In genomic region chr6:127020431-127020830, GRCm38 (mm10) we compare ENCODE assay signal across 22 mouse cellular contexts. TPM values are rescaled to one million over a fixed set of nuclear protein-coding genes. Genes with fewer than 3 reads are reported as not detected.
DNase-seq lines count a peak whose midpoint lies in the region; ATAC-seq lines count a peak whose summit lies in the region.
"Had no signal": no experiment of that assay in that cellular context is flagged by ENCODE, and none has a peak within 500 bp of the region (broad histone marks: within the 10 kb centered on the region; RNA-seq: fewer than 3 reads in every experiment).

No protein-coding gene starts in this region.

- no peaks in the 10 kb centered on the region for H3K9me3 ChIP-seq in heart, embryonic 10.5 days
- H3K9me3 ChIP-seq in heart, embryonic 11.5 days (replicated peaks; ENCODE audit: control insufficient read depth, low read length) = no peaks in the 10 kb centered on the region
- no peaks in the 10 kb centered on the region for H3K9me3 ChIP-seq in midbrain, embryonic 13.5 days
- H3K9me3 ChIP-seq in midbrain, embryonic 10.5 days (replicated peaks) = no peaks in the 10 kb centered on the region
- no peaks in the 10 kb centered on the region for H3K9me3 ChIP-seq in embryonic facial prominence, embryonic 13.5 days
- no peaks in the 10 kb centered on the region for H3K9me3 ChIP-seq in midbrain, embryonic 15.5 days
- H3K9me3 ChIP-seq: forebrain, embryonic 13.5 days; kidney, embryonic 15.5 days; liver, embryonic 15.5 days had no signal

- no peaks in the 10 kb centered on the region for H3K27me3 ChIP-seq in heart, embryonic 10.5 days (ENCODE audit: insufficient read depth, poor library complexity, severe bottlenecking)
- H3K27me3 ChIP-seq in heart, embryonic 11.5 days (ENCODE audit: control insufficient read depth, insufficient read depth, low read length) = peaks cover 4% of the 10 kb centered on the region; the same call in 1 of the 2 replicates
- H3K27me3 ChIP-seq in midbrain, embryonic 13.5 days = 0 out of 2 replicates have a peak, but pooled peaks cover 6% of the 10 kb centered on the region
- peaks cover 39% of the 10 kb centered on the region for H3K27me3 ChIP-seq in midbrain, embryonic 10.5 days (ENCODE audit: low read depth, poor library complexity, severe bottlenecking)
- peaks cover 11% of the 10 kb centered on the region; the same call in 1 of the 2 replicates for H3K27me3 ChIP-seq in embryonic facial prominence, embryonic 13.5 days
- H3K27me3 ChIP-seq in midbrain, embryonic 15.5 days (replicated peaks) = no peaks in the 10 kb centered on the region

- peaks cover 29% of the 10 kb centered on the region for H3K4me1 ChIP-seq in heart, embryonic 10.5 days
- peaks cover 14% of the 10 kb centered on the region for H3K4me1 ChIP-seq in heart, embryonic 11.5 days (ENCODE audit: control insufficient read depth, insufficient read depth, low read length)
- peaks cover 16% of the 10 kb centered on the region for H3K4me1 ChIP-seq in midbrain, embryonic 13.5 days (replicated peaks)
- H3K4me1 ChIP-seq in midbrain, embryonic 10.5 days = peaks cover 22% of the 10 kb centered on the region
- peaks cover 23% of the 10 kb centered on the region for H3K4me1 ChIP-seq in embryonic facial prominence, embryonic 13.5 days
- peaks cover 3% of the 10 kb centered on the region; the same call in 1 of the 2 replicates for H3K4me1 ChIP-seq in midbrain, embryonic 15.5 days
- H3K4me1 ChIP-seq: liver, embryonic 15.5 days had no signal

- DNase-seq in heart, embryonic 10.5 days (ENCODE audit: low spot score) = no peak
- DNase-seq in midbrain, embryonic 10.5 days (ENCODE audit: low spot score) = no peak
- DNase-seq in spleen, postnatal 14 days (ENCODE audit: low spot score in 2 of 2) = no peak
- DNase-seq: adrenal gland, postnatal 14 days; cerebellum, adult 9-11 months; gastrocnemius, postnatal 36 days; heart, postnatal 4 days; spleen, adult 18-20 months had no signal

- ATAC-seq in heart, embryonic 11.5 days (replicated peaks; ENCODE audit: insufficient number of reproducible peaks, low FRiP score, low TSS enrichment) = no peak
- peak; percentile 37; the same call in 1 of the 2 replicates for ATAC-seq in midbrain, embryonic 13.5 days
- no peak for ATAC-seq in embryonic facial prominence, embryonic 13.5 days (ENCODE audit: insufficient number of reproducible peaks, insufficient read depth, low FRiP score, low TSS enrichment, low read depth)
- ATAC-seq in midbrain, embryonic 15.5 days (replicated peaks) = 0 out of 2 replicates have a peak, but pooled peaks have one; percentile 39
- ATAC-seq: activated CD4-positive, CD25-positive, alpha-beta regulatory T cell, adult 4 months; forebrain, embryonic 13.5 days; intestine, embryonic 16.5 days; lung, postnatal 0 days; Patski had no signal

- H3K27ac ChIP-seq in heart, embryonic 10.5 days = no peak overlapping the region
- no peak overlapping the region for H3K27ac ChIP-seq in heart, embryonic 11.5 days (ENCODE audit: low read depth, low read length)
- no peak overlapping the region for H3K27ac ChIP-seq in midbrain, embryonic 13.5 days
- no peak overlapping the region for H3K27ac ChIP-seq in midbrain, embryonic 10.5 days (replicated peaks)
- H3K27ac ChIP-seq in embryonic facial prominence, embryonic 13.5 days = no peak overlapping the region
- no peak overlapping the region for H3K27ac ChIP-seq in midbrain, embryonic 15.5 days
- H3K27ac ChIP-seq: forebrain, embryonic 13.5 days; kidney, embryonic 15.5 days; liver, embryonic 15.5 days had no signal

- H3K4me3 ChIP-seq in heart, embryonic 10.5 days = 0 out of 2 replicates have a peak overlapping the region, but pooled peaks have one; percentile 10
- no peak overlapping the region for H3K4me3 ChIP-seq in heart, embryonic 11.5 days (ENCODE audit: low read depth, low read length)
- H3K4me3 ChIP-seq in midbrain, embryonic 13.5 days (replicated peaks) = no peak overlapping the region
- no peak overlapping the region for H3K4me3 ChIP-seq in midbrain, embryonic 10.5 days
- no peak overlapping the region for H3K4me3 ChIP-seq in embryonic facial prominence, embryonic 13.5 days
- no peak overlapping the region for H3K4me3 ChIP-seq in midbrain, embryonic 15.5 days
- H3K4me3 ChIP-seq: forebrain, embryonic 13.5 days; kidney, embryonic 15.5 days; liver, embryonic 15.5 days had no signal

- H3K9ac ChIP-seq in heart, embryonic 11.5 days (ENCODE audit: low read depth, low read length) = no peak overlapping the region
- H3K9ac ChIP-seq in midbrain, embryonic 13.5 days (replicated peaks) = no peak overlapping the region
- no peak overlapping the region for H3K9ac ChIP-seq in embryonic facial prominence, embryonic 13.5 days
- no peak overlapping the region for H3K9ac ChIP-seq in midbrain, embryonic 15.5 days
- H3K9ac ChIP-seq: forebrain, embryonic 13.5 days; kidney, embryonic 15.5 days; liver, embryonic 15.5 days had no signal

- H3K36me3 ChIP-seq in heart, embryonic 10.5 days = no peaks in the 10 kb centered on the region
- no peaks in the 10 kb centered on the region for H3K36me3 ChIP-seq in heart, embryonic 11.5 days (ENCODE audit: control insufficient read depth, insufficient read depth, low read length)
- H3K36me3 ChIP-seq in midbrain, embryonic 13.5 days = no peaks in the 10 kb centered on the region
- no peaks in the 10 kb centered on the region for H3K36me3 ChIP-seq in midbrain, embryonic 10.5 days
- no peaks in the 10 kb centered on the region for H3K36me3 ChIP-seq in embryonic facial prominence, embryonic 13.5 days
- no peaks in the 10 kb centered on the region for H3K36me3 ChIP-seq in midbrain, embryonic 15.5 days (replicated peaks)
- H3K36me3 ChIP-seq: kidney, embryonic 15.5 days; liver, embryonic 15.5 days had no signal

- WGBS in heart, embryonic 10.5 days = 19% methylated on average over 13 of the region's 13 CpGs
- WGBS in heart, embryonic 11.5 days (ENCODE audit: insufficient replicate concordance) = 18% methylated on average over 13 of the region's 13 CpGs
- 17% methylated on average over 13 of the region's 13 CpGs for WGBS in midbrain, embryonic 13.5 days
- WGBS in midbrain, embryonic 10.5 days = 21% methylated on average over 13 of the region's 13 CpGs
- WGBS in embryonic facial prominence, embryonic 13.5 days = 12% methylated on average over 13 of the region's 13 CpGs
- WGBS in midbrain, embryonic 15.5 days = 15% methylated on average over 13 of the region's 13 CpGs

- no peak overlapping the region; the same call in 1 of the 2 replicates for H3K4me2 ChIP-seq in heart, embryonic 11.5 days
- no peak overlapping the region for H3K4me2 ChIP-seq in midbrain, embryonic 13.5 days (replicated peaks)
- peak overlapping the region; percentile 37 for H3K4me2 ChIP-seq in embryonic facial prominence, embryonic 13.5 days
- no peak overlapping the region for H3K4me2 ChIP-seq in midbrain, embryonic 15.5 days
- H3K4me2 ChIP-seq: forebrain, embryonic 13.5 days; kidney, embryonic 15.5 days; liver, embryonic 15.5 days had no signal

RNA-seq across cellular contexts. Expression of gene Fgf6, which starts 5.0 kb away (rescaled TPM):
- 0.24 and 0.30 TPM in 2 replicates for polyA plus RNA-seq in heart, embryonic 10.5 days (2016; fragmentation: Nextera tagmentation; extraction: Ambion mirVana)
- 0.09 and 0.18 TPM in 2 replicates for polyA plus RNA-seq in heart, embryonic 11.5 days (2014; fragmentation: Nextera tagmentation; extraction: Ambion mirVana)
- polyA plus RNA-seq in midbrain, embryonic 13.5 days (2015; fragmentation: Nextera tagmentation; extraction: Ambion mirVana) = not detected in 2 replicates
- not detected in 2 replicates for polyA plus RNA-seq in midbrain, embryonic 10.5 days (2016; fragmentation: Nextera tagmentation; extraction: Ambion mirVana)
- 0.07 and 0.08 TPM in 2 replicates for polyA plus RNA-seq in embryonic facial prominence, embryonic 13.5 days (2015; fragmentation: Nextera tagmentation; extraction: Ambion mirVana)
- not detected in 2 replicates for polyA plus RNA-seq in midbrain, embryonic 15.5 days (2015; fragmentation: Nextera tagmentation; extraction: Ambion mirVana)
- polyA plus RNA-seq: activated CD4-positive, CD25-positive, alpha-beta regulatory T cell, adult 4 months; C2C12; forebrain, embryonic 13.5 days; intestine, embryonic 16.5 days; lung, postnatal 0 days; Patski; thymus, postnatal 0 days had no signal

RNA-seq across cellular contexts. Expression of gene Fgf23, which starts 52.3 kb away (rescaled TPM):
- 0.11 and 0.46 TPM in 2 replicates for polyA plus RNA-seq in heart, embryonic 10.5 days (2016; fragmentation: Nextera tagmentation; extraction: Ambion mirVana)
- polyA plus RNA-seq in heart, embryonic 11.5 days (2014; fragmentation: Nextera tagmentation; extraction: Ambion mirVana) = 0.24 TPM in 1 of 2 replicates, not detected in the other
- 0.08 TPM in 1 of 2 replicates, not detected in the other for polyA plus RNA-seq in midbrain, embryonic 13.5 days (2015; fragmentation: Nextera tagmentation; extraction: Ambion mirVana)
- 0.14 TPM in 1 of 2 replicates, not detected in the other for polyA plus RNA-seq in midbrain, embryonic 10.5 days (2016; fragmentation: Nextera tagmentation; extraction: Ambion mirVana)
- 0.23 and 0.30 TPM in 2 replicates for polyA plus RNA-seq in embryonic facial prominence, embryonic 13.5 days (2015; fragmentation: Nextera tagmentation; extraction: Ambion mirVana)
- polyA plus RNA-seq in midbrain, embryonic 15.5 days (2015; fragmentation: Nextera tagmentation; extraction: Ambion mirVana) = 0.27 and 0.33 TPM in 2 replicates
- polyA plus RNA-seq: activated CD4-positive, CD25-positive, alpha-beta regulatory T cell, adult 4 months; C2C12; forebrain, embryonic 13.5 days; intestine, embryonic 16.5 days; kidney, embryonic 15.5 days; liver, embryonic 15.5 days; lung, postnatal 0 days; stomach, embryonic 16.5 days had no signal

Comparison
In these comparisons a context has a peak if more than half of its experiments do, and no peak if none do; other contexts are left out.
1. ATAC-seq: peak in midbrain, embryonic 13.5 days (single experiment) and midbrain, embryonic 15.5 days (single experiment); none in heart, embryonic 11.5 days (single experiment) and embryonic facial prominence, embryonic 13.5 days (single experiment).